Mouse (Mus musculus) neural tube, embryonic 11.5 days (tissue): Measurements from ENCODE around the gene Trpv3. TPM values are rescaled to one million over a fixed set of nuclear protein-coding genes. Genes with fewer than 3 reads are reported as not detected.

Experiments
- ATAC-seq: fragments of 200-750 bp; cut with Nextera tagmentation; 2 replicates; pipeline ENCODE4 v1.8.0; 2017; ENCODE audit warnings: moderate number of reproducible peaks, mild to moderate bottlenecking, moderate TSS enrichment, moderate library complexity; ENCODE audit not compliant: insufficient read depth, low FRiP score, low TSS enrichment
- DNase-seq: peaks from one replicate; pipeline ENCODE4 v3.0.0-alpha.2; 2015; ENCODE audit warnings: low spot score
- H3K27ac ChIP-seq: fragments of 300-500 bp; sonication (generic); 2 replicates; pipeline ENCODE4 v1.5.1; 2014; ENCODE audit warnings: low read depth, mild to moderate bottlenecking, low read length
- H3K27me3 ChIP-seq: fragments of 300-500 bp; sonication (generic); 2 replicates; pipeline ENCODE4 v1.6.1; 2014; ENCODE audit warnings: mild to moderate bottlenecking, low read length, mixed read lengths; ENCODE audit not compliant: control insufficient read depth, insufficient read depth
- H3K36me3 ChIP-seq: fragments of 300-500 bp; sonication (generic); 2 replicates; pipeline ENCODE4 v1.6.1; 2014; ENCODE audit warnings: mild to moderate bottlenecking, low read length, moderate library complexity, mixed read lengths; ENCODE audit not compliant: control insufficient read depth, insufficient read depth
- H3K4me1 ChIP-seq: fragments of 300-500 bp; sonication (generic); 2 replicates; pipeline ENCODE4 v1.6.1; 2014; ENCODE audit warnings: low read length, mixed read lengths; ENCODE audit not compliant: control insufficient read depth, insufficient read depth
- H3K4me2 ChIP-seq: fragments of 300-500 bp; sonication (generic); 2 replicates; pipeline ENCODE4 v1.6.1; 2014; ENCODE audit warnings: low read depth, mild to moderate bottlenecking, moderate library complexity
- H3K4me3 ChIP-seq: fragments of 300-500 bp; sonication (generic); 2 replicates; pipeline ENCODE4 v1.5.1; 2014; ENCODE audit warnings: low read depth, low read length
- H3K9ac ChIP-seq: fragments of 300-500 bp; sonication (generic); 2 replicates; pipeline ENCODE4 v1.6.1; 2014; ENCODE audit warnings: mild to moderate bottlenecking, low read length
- H3K9me3 ChIP-seq: fragments of 300-500 bp; sonication (generic); 2 replicates; pipeline ENCODE4 v1.6.1; 2016; ENCODE audit warnings: low read length; ENCODE audit not compliant: control insufficient read depth
- WGBS: fragments of 180-500 bp; shearing (Covaris S2); extraction: QIAGEN DNeasy Blood & Tissue Kit; methylation state at CpG from one replicate; pipeline ENCODE4 v1.1.7; 2014; 5-methylcytosine and 5-hydroxymethylcytosine counted together
- polyA plus RNA-seq: library from polyadenylated mRNA; unstranded; fragments of >200 nt; fragmentation: Nextera tagmentation; extraction: Ambion mirVana; gene quantifications from 2 replicates; pipeline ENCODE4 v1.2.1, GENCODE M21; 2014

Gene Trpv3
- polyA plus RNA-seq, 1 experiment from 2014 or later: 0.04 TPM

GRCm38 (mm10) chr11:73274821-73275220, 7.6 kb downstream of the Trpv3 start:
- H3K9ac ChIP-seq: no peak overlapping the region
- no peaks in the 10 kb centered on the region for H3K27me3 ChIP-seq
- H3K4me2 ChIP-seq: no peak overlapping the region
- DNase-seq (no peak), ATAC-seq (no peak)
- H3K4me3 ChIP-seq: no peak overlapping the region
- WGBS: 50% methylated on average over 2 of the region's 2 CpGs
- no peak overlapping the region for H3K27ac ChIP-seq
- H3K36me3 ChIP-seq: no peaks in the 10 kb centered on the region
- H3K9me3 ChIP-seq: no peaks in the 10 kb centered on the region
- H3K4me1 ChIP-seq: no peaks in the 10 kb centered on the region

- Histone ChIP-seq H3K4me1 (no peaks in the 10 kb centered on the region), H3K9ac (no peak overlapping the region), H3K27me3 (no peaks in the 10 kb centered on the region), H3K27ac (no peak overlapping the region), H3K4me2 (no peak overlapping the region), H3K36me3 (no peaks in the 10 kb centered on the region), H3K4me3 (no peak overlapping the region), H3K9me3 (no peaks in the 10 kb centered on the region)
- ATAC-seq (no peak), DNase-seq (peak; percentile 18)
- 49% methylated on average over 5 of the region's 5 CpGs for WGBS
Observed at GRCm38 (mm10) chr11:73280710-73281109, 13.5 kb downstream of the Trpv3 start.

- H3K36me3 ChIP-seq: no peaks in the 10 kb centered on the region
- H3K4me3 ChIP-seq: peak overlapping the region; percentile 12; the same call in 1 of the 2 replicates
- no peaks in the 10 kb centered on the region for H3K27me3 ChIP-seq
- ATAC-seq (peak; percentile 72), DNase-seq (peak; percentile 63)
- H3K4me2 ChIP-seq: peak overlapping the region; percentile 30
- H3K9me3 ChIP-seq: no peaks in the 10 kb centered on the region
- 4% methylated on average over 16 of the region's 16 CpGs for WGBS
- 0 out of 2 replicates have a peak overlapping the region, but pooled peaks have one; percentile 5 for H3K9ac ChIP-seq
- H3K4me1 ChIP-seq: no peaks in the 10 kb centered on the region
- H3K27ac ChIP-seq: no peak overlapping the region
Observed at GRCm38 (mm10) chr11:73281528-73282027, 14.4 kb downstream of the Trpv3 start.

GRCm38 (mm10) chr11:73283369-73283768, 16.2 kb downstream of the Trpv3 start:
- H3K36me3 ChIP-seq: no peaks in the 10 kb centered on the region
- 81% methylated on average over 9 of the region's 9 CpGs for WGBS
- no peak for DNase-seq
- ATAC-seq: no peak
- H3K4me1 ChIP-seq: no peaks in the 10 kb centered on the region
- no peak overlapping the region for H3K9ac ChIP-seq
- no peak overlapping the region for H3K4me3 ChIP-seq
- no peak overlapping the region for H3K4me2 ChIP-seq
- no peaks in the 10 kb centered on the region for H3K9me3 ChIP-seq
- H3K27me3 ChIP-seq: no peaks in the 10 kb centered on the region
- no peak overlapping the region for H3K27ac ChIP-seq

- Histone ChIP-seq H3K4me2 (no peak overlapping the region), H3K36me3 (no peaks in the 10 kb centered on the region), H3K27me3 (no peaks in the 10 kb centered on the region), H3K4me3 (no peak overlapping the region), H3K27ac (no peak overlapping the region), H3K4me1 (no peaks in the 10 kb centered on the region), H3K9ac (no peak overlapping the region), H3K9me3 (no peaks in the 10 kb centered on the region)
- WGBS: 53% methylated on average over 1 of the region's 1 CpGs
- DNase-seq (no peak), ATAC-seq (no peak)
Observed at GRCm38 (mm10) chr11:73283926-73284325, 16.7 kb downstream of the Trpv3 start.

- H3K27ac ChIP-seq: no peak overlapping the region
- no peak for DNase-seq
- H3K36me3 ChIP-seq: no peaks in the 10 kb centered on the region
- no peak for ATAC-seq
- H3K9ac ChIP-seq: no peak overlapping the region
- H3K4me1 ChIP-seq: no peaks in the 10 kb centered on the region
- no peak overlapping the region for H3K4me2 ChIP-seq
- no peak overlapping the region for H3K4me3 ChIP-seq
- H3K9me3 ChIP-seq: no peaks in the 10 kb centered on the region
- no peaks in the 10 kb centered on the region for H3K27me3 ChIP-seq
Observed at GRCm38 (mm10) chr11:73284351-73284750, 17.2 kb downstream of the Trpv3 start.

- no peak for DNase-seq
- H3K27ac ChIP-seq: no peak overlapping the region
- ATAC-seq: no peak
Observed at GRCm38 (mm10) chr11:73289621-73290020, 22.4 kb downstream of the Trpv3 start.

GRCm38 (mm10) chr11:73303123-73303522, 35.9 kb downstream of the Trpv3 start:
- no peak overlapping the region for H3K4me3 ChIP-seq
- no peak for ATAC-seq
- 55% methylated on average over 2 of the region's 2 CpGs for WGBS

More at GRCm38 (mm10) chr11:73289621-73290020, 22.4 kb downstream of the Trpv3 start:
- no peak overlapping the region for H3K9ac ChIP-seq
- WGBS: 92% methylated on average over 1 of the region's 1 CpGs
- no peaks in the 10 kb centered on the region for H3K36me3 ChIP-seq
- H3K4me2 ChIP-seq: no peak overlapping the region
- H3K4me3 ChIP-seq: no peak overlapping the region
- H3K4me1 ChIP-seq: no peaks in the 10 kb centered on the region
- no peaks in the 10 kb centered on the region for H3K27me3 ChIP-seq
- H3K9me3 ChIP-seq: no peaks in the 10 kb centered on the region

GRCm38 (mm10) chr11:73315961-73316360, 48.8 kb downstream of the Trpv3 start:
- no peaks in the 10 kb centered on the region for H3K27me3 ChIP-seq
- DNase-seq: no peak
- no peaks in the 10 kb centered on the region for H3K36me3 ChIP-seq
- no peak overlapping the region for H3K4me2 ChIP-seq
- no peak overlapping the region for H3K27ac ChIP-seq
- WGBS: 34% methylated on average over 3 of the region's 3 CpGs
- no peak for ATAC-seq
- H3K9me3 ChIP-seq: no peaks in the 10 kb centered on the region
- H3K4me3 ChIP-seq: no peak overlapping the region
- H3K4me1 ChIP-seq: no peaks in the 10 kb centered on the region
- no peak overlapping the region for H3K9ac ChIP-seq

More at GRCm38 (mm10) chr11:73303123-73303522, 35.9 kb downstream of the Trpv3 start:
- no peak for DNase-seq
- Histone ChIP-seq H3K4me1 (no peaks in the 10 kb centered on the region), H3K9me3 (no peaks in the 10 kb centered on the region), H3K36me3 (no peaks in the 10 kb centered on the region), H3K27me3 (no peaks in the 10 kb centered on the region), H3K9ac (no peak overlapping the region), H3K4me2 (no peak overlapping the region), H3K27ac (no peak overlapping the region)
